Mouse (Mus musculus): ENCODE results near the gene L3hypdh.
"Not testable (repeated sequence)": the region's sequence is repeated elsewhere in the genome, so short reads cannot be mapped to it uniquely, and the experiment has no call there.

The L3hypdh gene

GRCm38 (mm10) chr12:72053851-72054250 lies 31.4 kb downstream of the L3hypdh start:
- DNase-seq (ENCODE audit: low spot score in 2 of 2) = no peak

- peak in 1 of 2 experiments; percentile 7 for DNase-seq (ENCODE audit: low spot score in 2 of 2)
Observed at GRCm38 (mm10) chr12:72053303-72053702, 31.9 kb downstream of the L3hypdh start.

GRCm38 (mm10) chr12:72052571-72052970 lies 32.7 kb downstream of the L3hypdh start:
- DNase-seq (ENCODE audit: low spot score in 2 of 2) = no peak

- DNase-seq (ENCODE audit: low spot score in 2 of 2) = no peak
Observed at GRCm38 (mm10) chr12:72050821-72051220, 34.4 kb downstream of the L3hypdh start.

DNA sequence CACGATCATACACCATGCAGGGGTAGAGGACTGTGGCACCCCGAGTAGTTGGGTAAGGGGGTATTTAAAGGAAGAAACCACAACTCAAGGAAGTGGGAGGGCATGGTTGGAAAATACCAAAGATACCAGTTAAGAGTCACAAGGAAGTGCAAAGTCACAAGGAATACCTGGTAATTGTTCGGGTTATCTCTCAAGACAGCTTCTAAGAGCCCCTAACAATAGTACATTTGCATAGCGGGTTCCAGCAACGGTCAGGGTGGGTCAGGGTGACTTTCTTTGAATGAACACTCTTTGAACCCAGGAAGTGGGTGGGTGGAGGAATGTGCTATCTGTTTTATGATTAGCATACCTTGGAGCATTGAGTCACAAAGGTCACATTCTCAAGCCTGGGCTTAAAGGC lies 35.1 kb downstream of the L3hypdh start:
- DNase-seq (ENCODE audit: low spot score in 2 of 2) = not testable (repeated sequence)

DNA sequence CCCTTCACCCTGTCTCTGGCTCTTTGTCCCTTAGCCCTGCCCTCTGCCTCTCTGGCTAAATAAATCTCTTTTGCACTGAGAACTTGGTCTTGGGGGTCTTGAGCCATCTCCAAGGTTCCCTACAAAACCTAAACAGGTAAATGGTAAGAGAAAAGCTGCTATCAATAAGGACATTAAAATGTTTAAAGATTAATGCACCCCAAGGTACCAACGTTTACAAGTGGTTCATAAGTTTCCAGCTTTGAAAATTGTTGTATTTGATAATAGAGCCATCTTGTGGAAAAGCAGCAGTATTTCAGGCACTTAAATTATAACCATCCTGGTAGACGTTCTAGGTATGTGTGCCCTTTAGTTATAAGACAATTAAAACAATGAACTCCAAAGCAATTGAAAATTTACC lies 37.7 kb downstream of the L3hypdh start:
- DNase-seq (ENCODE audit: low spot score in 2 of 2) = no peak

DNA sequence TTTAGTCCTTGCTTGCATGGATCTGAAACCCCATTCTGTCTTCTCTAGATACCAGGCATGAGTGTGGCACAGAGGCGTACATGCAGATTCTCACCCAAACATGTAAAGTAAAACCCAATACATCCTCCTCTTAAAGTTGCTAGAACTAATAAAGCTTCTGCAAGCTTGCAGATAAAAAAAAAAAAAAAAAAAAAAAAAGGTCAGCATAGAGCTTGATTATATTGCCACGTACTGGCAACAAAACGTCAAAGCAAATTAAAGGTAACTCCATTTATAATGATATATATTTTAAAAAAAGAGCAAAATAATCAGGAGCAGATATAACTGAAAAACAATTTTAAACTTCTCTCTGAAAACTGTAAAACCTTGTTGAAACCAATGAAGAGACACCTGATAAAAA lies 44.0 kb downstream of the L3hypdh start:
- no peak for DNase-seq (ENCODE audit: low spot score in 2 of 2)

DNA sequence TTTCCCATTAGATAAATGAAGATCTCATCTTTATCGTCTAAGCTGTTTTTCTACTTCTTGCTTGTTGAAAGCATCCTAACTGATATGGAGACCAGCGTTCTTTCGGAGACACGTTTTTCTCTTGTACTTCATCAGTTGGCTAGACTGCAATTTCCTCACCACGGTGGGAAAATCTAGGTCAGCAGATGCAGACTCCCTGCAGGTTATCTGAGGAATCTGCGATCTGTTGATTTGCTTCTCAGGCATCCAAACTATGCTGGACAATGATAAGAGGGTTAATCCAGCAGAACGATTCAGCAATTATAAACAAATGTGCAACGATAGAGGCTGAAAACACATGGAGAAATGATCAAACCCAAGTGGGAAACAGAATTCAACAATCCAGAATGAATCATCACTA lies 45.7 kb downstream of the L3hypdh start:
- no peak for DNase-seq (ENCODE audit: low spot score in 2 of 2)

- no peak for DNase-seq (ENCODE audit: low spot score in 2 of 2)
Observed at GRCm38 (mm10) chr12:72038866-72039265, 46.4 kb downstream of the L3hypdh start.

DNA sequence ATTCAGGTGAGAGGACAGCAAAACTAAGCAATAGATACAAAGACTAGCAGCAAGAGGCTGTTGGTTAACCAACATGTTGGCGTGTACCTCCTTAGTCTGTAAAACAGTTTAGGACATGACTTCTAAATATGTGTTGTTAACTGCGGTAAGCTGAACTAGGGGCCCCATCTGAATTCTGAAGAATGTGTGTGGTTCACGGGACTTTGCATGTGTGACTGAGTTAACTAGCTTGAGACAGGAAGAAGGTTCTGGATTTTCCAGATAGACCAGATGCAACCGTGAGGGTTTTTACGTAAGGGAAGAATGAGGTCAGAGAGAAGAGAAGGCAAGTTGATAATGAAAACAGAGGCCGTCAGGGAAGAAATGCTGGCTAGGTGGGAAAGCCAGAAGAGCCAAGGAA lies 48.2 kb downstream of the L3hypdh start:
- DNase-seq (ENCODE audit: low spot score in 2 of 2) = no peak

- no peak for DNase-seq (ENCODE audit: low spot score in 2 of 2)
Observed at GRCm38 (mm10) chr12:72036097-72036661, 49.1 kb downstream of the L3hypdh start.

DNA sequence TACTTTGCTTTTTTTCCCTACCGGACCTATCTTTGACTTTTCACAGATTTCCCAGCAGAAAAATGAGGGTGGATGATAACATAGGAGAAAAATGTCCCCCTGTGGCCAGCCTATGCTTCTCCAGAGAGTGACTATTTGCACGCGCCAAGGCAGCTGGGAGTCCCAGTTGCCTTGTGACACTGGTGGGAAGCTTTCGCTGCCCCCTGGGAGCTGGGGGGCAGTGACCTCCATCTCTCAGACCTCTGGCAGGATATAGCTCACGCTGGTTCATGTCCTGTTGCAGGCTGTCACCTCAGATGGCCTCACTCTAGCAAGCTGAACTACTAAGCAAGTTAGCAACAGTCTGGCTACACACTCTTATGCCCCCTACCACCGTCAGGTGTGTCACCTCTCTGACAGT lies 53.4 kb downstream of the L3hypdh start:
- no peak for DNase-seq (ENCODE audit: low spot score in 2 of 2)

DNA sequence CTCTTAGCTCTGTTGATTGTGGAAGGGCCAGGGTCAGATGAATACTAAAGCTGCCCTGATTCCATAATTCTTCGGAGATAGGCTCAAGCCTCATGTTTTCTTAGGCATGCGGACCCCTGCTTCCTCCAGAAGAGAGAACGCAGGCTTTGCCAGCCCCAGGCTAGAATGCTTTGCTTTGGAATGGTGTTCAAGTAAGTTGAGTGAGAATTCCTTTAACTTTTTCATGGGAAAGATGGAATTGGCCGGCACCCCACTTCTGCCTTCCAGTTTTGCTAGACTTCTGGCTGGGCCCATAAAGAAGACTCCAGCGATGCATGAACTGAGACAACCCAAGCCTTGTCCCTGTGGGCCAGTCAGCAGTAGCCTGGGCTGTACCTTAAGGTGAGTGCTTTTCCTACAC lies 54.1 kb downstream of the L3hypdh start:
- DNase-seq (ENCODE audit: low spot score in 2 of 2) = no peak

DNA sequence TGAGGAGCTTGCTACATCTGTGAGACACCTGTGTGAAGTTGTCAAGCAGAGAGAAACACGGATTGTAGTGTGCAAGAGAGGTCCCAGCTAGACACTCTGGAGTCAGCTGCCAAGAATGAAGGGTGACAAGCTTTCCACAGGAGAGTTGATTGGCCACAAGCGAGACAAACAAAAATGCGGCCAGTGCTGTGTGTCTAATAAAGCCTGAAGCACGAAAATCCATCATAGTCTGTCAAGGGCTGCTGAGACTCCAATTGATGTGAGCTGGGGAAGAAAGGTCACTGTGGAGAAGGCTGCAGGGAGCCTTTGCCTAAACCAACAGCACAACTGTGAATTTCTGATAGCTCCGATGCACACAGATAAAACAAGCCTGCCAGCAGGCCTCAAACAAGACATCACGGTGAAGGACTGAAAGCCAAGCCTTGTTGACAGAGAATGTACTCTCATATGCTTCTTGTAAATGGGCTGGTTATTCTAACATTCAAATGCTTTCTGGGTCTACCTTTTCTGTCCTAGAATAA lies 59.9 kb downstream of the L3hypdh start:
- DNase-seq (ENCODE audit: low spot score in 2 of 2) = no peak

DNA sequence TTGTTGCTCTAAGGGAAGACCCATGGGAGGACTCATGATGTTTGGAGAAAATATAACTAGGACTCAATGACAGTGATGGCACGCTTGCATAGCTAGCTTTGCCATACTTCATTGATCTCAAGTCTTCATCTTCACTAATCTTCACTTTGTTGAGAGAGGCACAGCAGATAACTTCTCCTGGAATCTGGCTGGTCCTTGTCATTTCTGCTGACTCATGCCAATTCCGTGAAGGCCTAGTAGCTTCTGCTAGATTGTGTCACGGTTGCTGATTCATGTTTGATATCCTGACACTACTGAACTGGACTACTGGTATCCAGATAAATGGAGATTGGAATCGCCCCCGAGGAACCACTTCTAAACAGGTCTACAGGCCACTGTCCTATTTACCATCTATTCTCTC lies 61.7 kb downstream of the L3hypdh start:
- no peak for DNase-seq (ENCODE audit: low spot score in 2 of 2)

Measured in cerebellum, postnatal 4 days (tissue).